Mouse (Mus musculus) G1E (cell line): ENCODE measurements around the gene Il2rb. TPM values are rescaled to one million over a fixed set of nuclear protein-coding genes. Genes with fewer than 3 reads are reported as not detected.

Experiments used
- ATAC-seq: 2 replicates; pipeline ENCODE4 v1.8.0; 2016; ENCODE audit warnings: mild to moderate bottlenecking; ENCODE audit not compliant: insufficient number of reproducible peaks, poor library complexity, low FRiP score, severe bottlenecking; ENCODE audit errors: extremely low read depth
- DNase-seq: peaks from one replicate; pipeline ENCODE4 v3.0.0; 2012; ENCODE audit warnings: low spot score
- H3K27me3 ChIP-seq: 2 replicates; pipeline ENCODE4 v1.6.1; 2012; ENCODE audit warnings: mild to moderate bottlenecking, low read length, inconsistent platforms; ENCODE audit not compliant: insufficient read depth
- H3K36me3 ChIP-seq: replicated peaks from 2 replicates; pipeline ENCODE3; 2012; ENCODE audit warnings: mild to moderate bottlenecking, inconsistent platforms
- H3K4me1 ChIP-seq: 2 replicates; pipeline ENCODE4 v1.6.1; 2012; ENCODE audit warnings: low read depth, low read length, inconsistent platforms, mixed read lengths; ENCODE audit not compliant: insufficient read depth
- H3K4me3 ChIP-seq: 2 replicates; pipeline ENCODE4 v1.5.1; 2012; ENCODE audit warnings: low read depth, mild to moderate bottlenecking, inconsistent platforms, low read length, moderate library complexity, mixed read lengths
- H3K9me3 ChIP-seq: replicated peaks from 2 replicates; pipeline ENCODE4 v1.6.1; 2012; ENCODE audit warnings: inconsistent platforms
- CTCF ChIP-seq: IDR thresholded peaks from 2 replicates; pipeline ENCODE4 v1.5.1; 2012; ENCODE audit warnings: low read depth, low read length, inconsistent platforms, mixed read lengths
- GATA1 ChIP-seq: IDR thresholded peaks from 2 replicates; pipeline ENCODE4 v1.6.1; 2012; ENCODE audit warnings: borderline replicate concordance, low read length, inconsistent platforms, mixed read lengths
- GATA2 ChIP-seq: IDR thresholded peaks from 2 replicates; pipeline ENCODE4 v1.6.1; 2012; ENCODE audit warnings: low read depth, low read length, inconsistent platforms, borderline replicate concordance
- POLR2AphosphoS5 ChIP-seq: IDR thresholded peaks from 2 replicates; pipeline ENCODE4 v1.6.1; 2012; ENCODE audit warnings: low read depth, low read length, inconsistent platforms; ENCODE audit not compliant: insufficient replicate concordance
- TAL1 ChIP-seq: conservative IDR thresholded peaks from 2 replicates; pipeline ENCODE4 v1.6.1; 2012; ENCODE audit warnings: low read depth, low read length, inconsistent platforms, mixed read lengths
- polyA plus RNA-seq: library from polyadenylated mRNA; stranded (reverse); fragments of >175 nt; gene quantifications from 2 replicates; pipeline ENCODE4 v1.2.3, GENCODE M21; 2012
- total RNA-seq, 2 experiments: library from RNA; stranded (forward) in 1 of 2; stranded (reverse) in 1 of 2; fragments of 200-1000 nt in 1 of 2; fragments of >200 nt in 1 of 2; fragmentation: Nextera tagmentation in 1 of 2; gene quantifications; 2 replicates each; pipeline ENCODE4 v1.2.3; 2014 to 2017

Gene Il2rb
- total and polyA plus RNA-seq, 3 experiments = 0.05 TPM; not detected in 2

DNA sequence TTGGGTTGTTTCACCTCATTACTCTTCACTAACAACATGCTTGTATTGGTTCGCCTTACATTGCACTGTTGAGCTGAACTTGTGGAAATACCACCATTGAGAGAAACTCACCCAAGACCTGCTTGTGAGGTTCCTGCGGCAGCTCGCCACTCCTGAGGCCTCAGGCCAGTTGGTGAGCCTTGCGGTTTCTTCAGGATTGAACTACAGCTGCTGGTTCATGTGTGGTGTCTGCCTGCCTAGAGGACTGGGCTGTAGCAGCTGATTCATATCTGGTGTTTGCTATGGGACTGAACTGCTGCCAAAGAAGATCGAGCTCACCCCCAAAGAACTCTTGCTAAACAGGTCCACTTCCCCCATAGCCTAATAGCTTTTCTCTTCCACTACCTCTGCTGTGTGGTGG, 9.7 kb upstream of the Il2rb start:
- H3K4me1 ChIP-seq = no peaks in the 10 kb centered on the region

DNA sequence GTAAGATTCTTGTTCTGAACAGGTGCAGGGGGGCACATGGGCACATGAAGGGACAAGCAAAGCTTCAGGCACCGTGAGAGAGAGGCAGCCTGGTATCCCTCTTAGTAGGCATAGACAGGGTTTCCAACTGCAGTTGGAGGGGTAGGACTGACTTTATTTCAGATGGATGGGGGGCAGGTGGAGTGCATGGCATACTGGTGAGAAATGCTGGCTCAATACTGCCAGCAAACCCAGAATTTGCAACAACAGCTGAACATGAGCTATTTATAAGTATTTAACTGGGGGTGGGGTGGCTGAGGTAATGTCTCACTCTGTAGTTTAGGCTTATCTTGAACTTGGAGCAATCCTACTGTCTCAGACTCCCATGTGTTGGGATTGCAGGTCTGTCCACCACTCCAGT, 8.9 kb upstream of the Il2rb start:
- TF ChIP-seq TAL1 = no peak
- no peak for TF ChIP-seq POLR2AphosphoS5
- no peak for TF ChIP-seq CTCF
- no peak for TF ChIP-seq GATA2
- TF ChIP-seq GATA1 = no peak
- H3K9me3 ChIP-seq = no peaks in the 10 kb centered on the region
- peaks cover 7% of the 10 kb centered on the region for H3K27me3 ChIP-seq
- no peak for DNase-seq
- H3K36me3 ChIP-seq = no peaks in the 10 kb centered on the region
- ATAC-seq = no peak
- H3K4me1 ChIP-seq = no peaks in the 10 kb centered on the region
- no peak overlapping the region for H3K4me3 ChIP-seq

More for the DNA sequence above, 9.7 kb upstream of the Il2rb start:
- no peak overlapping the region for H3K4me3 ChIP-seq
- H3K27me3 ChIP-seq = peaks cover 11% of the 10 kb centered on the region
- no peaks in the 10 kb centered on the region for H3K36me3 ChIP-seq
- H3K9me3 ChIP-seq = no peaks in the 10 kb centered on the region
- ATAC-seq = no peak
- TF ChIP-seq POLR2AphosphoS5 (no peak), GATA1 (no peak), GATA2 (no peak), TAL1 (no peak), CTCF (no peak)
- no peak for DNase-seq

DNA sequence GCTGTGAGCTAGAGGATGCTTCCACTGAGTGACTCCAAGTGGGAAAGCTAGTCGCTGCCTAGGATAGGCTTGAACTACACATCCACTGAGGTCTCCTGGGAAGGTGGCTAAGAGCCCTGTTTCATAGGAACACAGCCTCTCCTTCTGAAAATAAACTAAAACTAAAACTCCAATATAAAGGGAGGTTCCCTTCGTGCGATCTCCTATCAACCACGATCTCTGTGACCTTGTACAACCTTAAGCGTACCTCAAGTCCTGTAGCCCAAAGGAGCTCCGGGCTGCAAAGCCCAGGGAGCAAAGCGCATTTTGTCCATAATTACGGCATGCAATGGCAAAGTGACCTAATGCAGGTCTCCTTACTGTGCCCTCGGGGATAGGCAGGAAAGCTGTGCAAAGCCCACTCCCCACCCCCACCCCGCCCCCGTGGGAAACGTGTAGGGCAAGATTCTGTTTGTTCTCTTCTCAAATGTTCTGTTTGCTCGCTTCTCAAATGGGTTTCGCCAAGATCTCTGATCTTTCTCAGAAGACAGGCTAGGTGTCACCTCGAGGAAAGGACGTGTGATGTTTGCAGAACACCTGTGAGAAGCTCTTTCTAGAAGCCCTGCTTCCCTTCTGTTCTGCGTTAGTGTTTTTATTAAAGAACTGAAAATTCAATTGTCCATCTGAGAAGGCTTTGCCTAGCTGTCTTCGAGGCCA, 7.5 kb upstream of the Il2rb start:
- peaks cover 4% of the 10 kb centered on the region for H3K27me3 ChIP-seq

DNA sequence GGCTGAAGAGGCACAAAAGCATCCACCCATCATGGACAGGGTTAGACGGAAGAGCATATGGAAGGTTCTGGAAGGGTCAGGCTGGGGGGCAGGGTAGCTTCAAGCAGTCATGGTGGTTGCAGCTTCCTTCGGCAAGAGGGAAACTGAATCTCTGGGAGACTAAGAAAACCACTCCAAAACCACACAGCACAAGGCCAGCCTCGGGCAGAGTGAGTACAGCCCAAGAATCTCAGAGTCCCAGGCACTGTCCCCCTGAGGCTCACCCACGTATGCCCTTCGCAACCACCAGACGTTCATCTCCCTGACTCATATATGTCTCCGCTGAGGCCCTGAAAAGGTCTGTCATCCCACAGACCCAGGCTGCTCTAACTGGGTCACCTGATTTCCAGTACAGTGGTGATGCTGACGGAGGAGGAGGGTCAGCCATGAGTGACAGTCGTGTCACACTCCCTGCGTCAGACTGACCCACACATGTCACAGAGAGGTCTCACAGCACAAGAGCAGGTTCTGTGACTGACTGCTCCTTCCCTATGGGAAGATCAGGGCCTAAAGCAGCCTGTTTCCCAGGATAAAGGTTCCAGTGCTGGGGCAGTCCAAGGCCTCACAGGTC, 1.6 kb downstream of the Il2rb start:
- Histone ChIP-seq H3K4me3 (no peak overlapping the region), H3K9me3 (no peaks in the 10 kb centered on the region), H3K4me1 (no peaks in the 10 kb centered on the region), H3K27me3 (peaks cover 24% of the 10 kb centered on the region), H3K36me3 (no peaks in the 10 kb centered on the region)
- ATAC-seq = no peak
- no peak for DNase-seq
- TF ChIP-seq POLR2AphosphoS5 (no peak), GATA2 (no peak), CTCF (no peak), TAL1 (no peak), GATA1 (no peak)

More for the DNA sequence above, 7.5 kb upstream of the Il2rb start:
- Histone ChIP-seq H3K9me3 (no peaks in the 10 kb centered on the region), H3K4me3 (no peak overlapping the region), H3K36me3 (no peaks in the 10 kb centered on the region), H3K4me1 (no peaks in the 10 kb centered on the region)
- DNase-seq (no peak), ATAC-seq (no peak)
- TF ChIP-seq GATA2 (no peak), POLR2AphosphoS5 (no peak), CTCF (no peak)

GRCm38 (mm10) chr15:78491301-78491700, 3.8 kb downstream of the Il2rb start:
- Histone ChIP-seq H3K36me3 (no peaks in the 10 kb centered on the region), H3K4me1 (no peaks in the 10 kb centered on the region), H3K4me3 (no peak overlapping the region), H3K27me3 (peaks cover 26% of the 10 kb centered on the region), H3K9me3 (no peaks in the 10 kb centered on the region)
- DNase-seq (no peak), ATAC-seq (no peak)
- TF ChIP-seq POLR2AphosphoS5 (no peak), CTCF (no peak)

DNA sequence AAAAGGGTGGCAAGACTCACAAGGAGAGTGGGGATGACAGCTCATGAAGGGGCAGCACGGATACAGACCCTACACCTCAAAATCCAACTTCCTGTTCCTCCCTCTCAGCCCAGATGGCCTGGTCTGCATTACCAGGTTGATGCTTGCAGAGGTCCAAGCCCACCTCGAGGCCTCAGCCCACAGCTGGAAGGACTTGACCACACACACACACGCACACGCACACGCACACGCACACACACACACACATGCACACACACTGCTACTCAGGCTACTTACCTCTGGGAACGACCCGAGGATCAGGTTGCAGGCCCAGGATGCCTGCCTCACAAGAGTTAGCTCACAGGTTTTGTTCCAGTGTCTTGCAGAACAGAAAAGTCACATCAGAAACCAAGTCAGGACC, 5.2 kb downstream of the Il2rb start:
- Histone ChIP-seq H3K36me3 (no peaks in the 10 kb centered on the region), H3K9me3 (no peaks in the 10 kb centered on the region), H3K4me3 (no peak overlapping the region), H3K4me1 (no peaks in the 10 kb centered on the region), H3K27me3 (peaks cover 36% of the 10 kb centered on the region)
- DNase-seq = no peak
- TF ChIP-seq CTCF (no peak), TAL1 (no peak), GATA1 (no peak), GATA2 (no peak), POLR2AphosphoS5 (no peak)
- ATAC-seq = no peak

GRCm38 (mm10) chr15:78489248-78489647, 5.8 kb downstream of the Il2rb start:
- H3K9me3 ChIP-seq = no peaks in the 10 kb centered on the region
- TF ChIP-seq GATA2 (no peak), POLR2AphosphoS5 (no peak), TAL1 (no peak), CTCF (no peak), GATA1 (no peak)
- H3K27me3 ChIP-seq = peaks cover 33% of the 10 kb centered on the region
- DNase-seq = no peak
- ATAC-seq = no peak
- H3K4me1 ChIP-seq = no peaks in the 10 kb centered on the region
- H3K36me3 ChIP-seq = no peaks in the 10 kb centered on the region
- no peak overlapping the region for H3K4me3 ChIP-seq
